Mouse (Mus musculus) intestine, embryonic 16.5 days (tissue): ENCODE data around the gene Glis2. TPM values are rescaled to one million over a fixed set of nuclear protein-coding genes. Genes with fewer than 3 reads are reported as not detected.

Experiments
- ATAC-seq: fragments of 200-750 bp; cut with Nextera tagmentation; 2 replicates; pipeline ENCODE4 v1.8.0; 2017; ENCODE audit warnings: moderate TSS enrichment, moderate library complexity
- H3K27ac ChIP-seq: fragments of 300-500 bp; sonication (generic); 2 replicates; pipeline ENCODE4 v1.5.1; 2014; ENCODE audit warnings: mild to moderate bottlenecking, low read length
- H3K27me3 ChIP-seq: fragments of 300-500 bp; sonication (generic); replicated peaks from 2 replicates; pipeline ENCODE4 v1.6.1; 2014; ENCODE audit warnings: low read length, control low read depth, mixed read lengths; ENCODE audit not compliant: control insufficient read depth, insufficient read depth
- H3K36me3 ChIP-seq: fragments of 300-500 bp; sonication (generic); 2 replicates; pipeline ENCODE4 v1.6.1; 2014; ENCODE audit warnings: low read length, control low read depth; ENCODE audit not compliant: control insufficient read depth, insufficient read depth
- H3K4me1 ChIP-seq: fragments of 300-500 bp; sonication (generic); 2 replicates; pipeline ENCODE4 v1.6.1; 2014; ENCODE audit warnings: low read length, control low read depth, mixed read lengths; ENCODE audit not compliant: control insufficient read depth, insufficient read depth
- H3K4me2 ChIP-seq: fragments of 300-500 bp; sonication (generic); 2 replicates; pipeline ENCODE4 v1.6.1; 2014; ENCODE audit warnings: low read depth, low read length, control low read depth
- H3K4me3 ChIP-seq: fragments of 300-500 bp; sonication (generic); 2 replicates; pipeline ENCODE4 v1.5.1; 2014; ENCODE audit warnings: mild to moderate bottlenecking, low read length
- H3K9ac ChIP-seq: fragments of 300-500 bp; sonication (generic); 2 replicates; pipeline ENCODE4 v1.6.1; 2014; ENCODE audit warnings: low read depth, low read length
- H3K9me3 ChIP-seq: fragments of 300-500 bp; sonication (generic); 2 replicates; pipeline ENCODE4 v1.6.1; 2016; ENCODE audit warnings: low read length, control low read depth; ENCODE audit not compliant: control insufficient read depth
- WGBS: fragments of 180-500 bp; shearing (Covaris S2); extraction: QIAGEN DNeasy Blood & Tissue Kit; methylation state at CpG from one replicate; pipeline ENCODE4 v1.1.7; 2014; 5-methylcytosine and 5-hydroxymethylcytosine counted together
- polyA plus RNA-seq: library from polyadenylated mRNA; unstranded; fragments of >200 nt; fragmentation: Nextera tagmentation; extraction: Ambion mirVana; gene quantifications from 2 replicates; pipeline ENCODE4 v1.2.1, GENCODE M21; 2015

Glis2 gene
- polyA plus RNA-seq, 1 experiment from 2014 or later: 14.5 TPM

- Histone ChIP-seq H3K36me3 (peaks cover 16% of the 10 kb centered on the region; the same call in 1 of the 2 replicates), H3K4me1 (peaks cover 45% of the 10 kb centered on the region), H3K27me3 (no peaks in the 10 kb centered on the region), H3K9ac (no peak overlapping the region; the same call in 1 of the 2 replicates), H3K9me3 (no peaks in the 10 kb centered on the region), H3K4me3 (no peak overlapping the region), H3K27ac (no peak overlapping the region), H3K4me2 (no peak overlapping the region)
- ATAC-seq: no peak
- 60% methylated on average over 13 of the region's 13 CpGs for WGBS
These were observed 53.2 kb downstream of the Glis2 start for GRCm38 (mm10) chr16:4647651-4648141.

DNA sequence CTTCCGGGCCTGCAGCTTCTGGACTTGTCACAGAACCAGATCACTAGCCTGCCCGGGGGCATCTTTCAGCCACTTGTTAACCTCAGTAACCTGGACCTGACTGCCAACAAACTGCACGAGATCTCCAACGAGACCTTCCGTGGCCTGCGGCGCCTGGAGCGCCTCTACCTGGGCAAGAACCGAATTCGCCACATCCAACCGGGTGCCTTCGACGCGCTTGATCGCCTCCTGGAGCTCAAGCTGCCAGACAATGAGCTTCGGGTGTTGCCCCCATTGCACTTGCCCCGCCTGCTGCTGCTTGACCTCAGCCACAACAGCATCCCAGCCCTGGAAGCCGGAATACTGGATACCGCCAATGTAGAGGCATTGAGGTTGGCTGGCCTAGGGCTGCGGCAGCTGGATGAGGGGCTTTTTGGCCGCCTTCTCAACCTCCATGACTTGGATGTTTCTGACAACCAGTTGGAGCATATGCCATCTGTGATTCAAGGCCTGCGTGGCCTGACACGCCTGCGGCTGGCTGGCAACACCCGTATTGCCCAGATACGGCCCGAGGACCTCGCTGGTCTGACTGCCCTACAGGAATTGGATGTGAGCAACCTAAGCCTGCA is 54.0 kb downstream of the Glis2 start:
- ATAC-seq: no peak
- Histone ChIP-seq H3K4me2 (no peak overlapping the region), H3K27ac (no peak overlapping the region), H3K9ac (no peak overlapping the region), H3K4me3 (no peak overlapping the region), H3K27me3 (no peaks in the 10 kb centered on the region), H3K4me1 (peaks cover 42% of the 10 kb centered on the region), H3K36me3 (peaks cover 16% of the 10 kb centered on the region; the same call in 1 of the 2 replicates), H3K9me3 (no peaks in the 10 kb centered on the region)
- 90% methylated on average over 28 of the region's 28 CpGs for WGBS

GRCm38 (mm10) chr16:4649211-4649610 is 54.7 kb downstream of the Glis2 start:
- H3K4me1 ChIP-seq: peaks cover 35% of the 10 kb centered on the region
- WGBS: 80% methylated on average over 5 of the region's 5 CpGs
- no peak overlapping the region for H3K27ac ChIP-seq
- H3K9me3 ChIP-seq: no peaks in the 10 kb centered on the region
- no peak overlapping the region for H3K9ac ChIP-seq
- H3K36me3 ChIP-seq: peaks cover 16% of the 10 kb centered on the region; the same call in 1 of the 2 replicates
- no peaks in the 10 kb centered on the region for H3K27me3 ChIP-seq
- no peak overlapping the region for H3K4me2 ChIP-seq
- no peak overlapping the region for H3K4me3 ChIP-seq
- no peak for ATAC-seq

- H3K36me3 ChIP-seq: peaks cover 16% of the 10 kb centered on the region; the same call in 1 of the 2 replicates
- no peak overlapping the region for H3K9ac ChIP-seq
- H3K4me1 ChIP-seq: peaks cover 36% of the 10 kb centered on the region
- no peak for ATAC-seq
- H3K4me2 ChIP-seq: no peak overlapping the region
- H3K27me3 ChIP-seq: no peaks in the 10 kb centered on the region
- H3K4me3 ChIP-seq: no peak overlapping the region
- H3K27ac ChIP-seq: no peak overlapping the region
- H3K9me3 ChIP-seq: no peaks in the 10 kb centered on the region
- 85% methylated on average over 11 of the region's 11 CpGs for WGBS
These were observed 55.2 kb downstream of the Glis2 start for GRCm38 (mm10) chr16:4649692-4650091.

DNA sequence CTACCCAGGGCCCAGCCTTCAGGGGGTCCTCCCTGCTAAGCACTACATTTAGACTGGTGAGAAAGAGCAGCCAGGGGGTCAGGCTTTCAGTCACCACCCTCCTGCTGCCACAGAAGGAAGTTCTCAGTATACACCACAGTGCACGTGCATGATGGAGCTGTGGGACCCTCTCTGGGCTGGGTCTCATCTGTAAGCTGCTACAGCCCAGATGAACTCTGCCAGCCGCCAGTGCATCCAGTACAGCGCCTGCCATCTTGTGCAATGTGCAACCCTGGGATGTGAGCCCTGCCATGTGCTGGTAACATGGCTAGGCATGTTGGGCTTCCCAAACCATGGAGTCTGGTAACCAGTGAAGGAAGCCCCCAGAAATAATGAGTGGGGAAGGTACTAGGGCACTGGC is 55.6 kb downstream of the Glis2 start:
- Histone ChIP-seq H3K4me3 (no peak overlapping the region), H3K27ac (no peak overlapping the region), H3K4me1 (peaks cover 40% of the 10 kb centered on the region), H3K36me3 (peaks cover 16% of the 10 kb centered on the region; the same call in 1 of the 2 replicates), H3K27me3 (no peaks in the 10 kb centered on the region), H3K4me2 (no peak overlapping the region), H3K9me3 (no peaks in the 10 kb centered on the region), H3K9ac (no peak overlapping the region)
- 84% methylated on average over 3 of the region's 3 CpGs for WGBS
- ATAC-seq: no peak

DNA sequence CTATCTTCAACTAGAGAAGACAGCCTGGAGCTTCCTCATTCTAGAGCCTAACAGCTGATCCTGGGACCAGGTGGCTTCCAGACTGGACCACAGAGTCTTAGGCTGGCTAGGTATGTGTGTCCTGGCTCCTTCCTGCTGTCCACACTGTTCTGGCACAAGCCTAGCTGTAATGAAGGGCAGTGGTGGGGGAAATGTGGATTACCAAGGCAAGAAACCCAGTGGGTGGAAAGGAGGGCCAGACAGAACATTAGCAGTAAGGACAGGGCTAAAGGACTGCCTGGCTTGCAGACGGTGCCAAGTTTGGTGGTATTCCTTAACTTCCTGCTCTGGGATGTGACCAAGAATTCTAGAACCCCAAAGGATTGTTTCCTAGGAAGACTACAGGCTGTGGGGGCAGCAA is 56.6 kb downstream of the Glis2 start:
- H3K36me3 ChIP-seq: peaks cover 16% of the 10 kb centered on the region; the same call in 1 of the 2 replicates
- ATAC-seq: no peak
- H3K9me3 ChIP-seq: no peaks in the 10 kb centered on the region
- H3K4me2 ChIP-seq: no peak overlapping the region
- peaks cover 49% of the 10 kb centered on the region for H3K4me1 ChIP-seq
- 90% methylated on average over 1 of the region's 1 CpGs for WGBS
- H3K9ac ChIP-seq: no peak overlapping the region
- no peak overlapping the region for H3K4me3 ChIP-seq
- no peak overlapping the region; the same call in 1 of the 2 replicates for H3K27ac ChIP-seq
- H3K27me3 ChIP-seq: no peaks in the 10 kb centered on the region

DNA sequence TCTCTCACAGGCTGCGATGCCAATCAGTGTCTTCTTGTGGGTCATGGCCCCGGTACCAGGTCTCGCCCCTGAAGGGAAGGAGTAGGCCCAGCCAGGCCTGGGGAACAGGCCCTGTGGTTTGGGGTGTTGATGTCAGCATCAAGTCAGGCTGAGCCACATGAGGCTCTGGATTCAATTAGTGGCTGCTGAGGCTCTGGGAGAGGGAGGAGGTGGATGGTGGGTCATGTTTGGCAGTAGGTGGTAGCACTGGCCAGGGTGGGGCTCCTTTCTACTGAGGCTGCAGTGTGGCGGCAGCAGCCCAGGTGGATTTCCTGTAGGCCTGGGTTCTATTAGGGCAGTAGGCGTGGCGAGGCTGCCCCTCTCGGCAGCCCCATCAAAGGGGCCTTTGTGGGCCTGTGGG is 57.1 kb downstream of the Glis2 start:
- no peak for ATAC-seq
- Histone ChIP-seq H3K4me1 (peaks cover 50% of the 10 kb centered on the region), H3K4me3 (no peak overlapping the region), H3K4me2 (no peak overlapping the region), H3K9me3 (no peaks in the 10 kb centered on the region), H3K9ac (no peak overlapping the region), H3K27me3 (no peaks in the 10 kb centered on the region), H3K36me3 (peaks cover 16% of the 10 kb centered on the region; the same call in 1 of the 2 replicates), H3K27ac (0 out of 2 replicates have a peak overlapping the region, but pooled peaks have one; percentile 18)
- WGBS: 67% methylated on average over 7 of the region's 7 CpGs

DNA sequence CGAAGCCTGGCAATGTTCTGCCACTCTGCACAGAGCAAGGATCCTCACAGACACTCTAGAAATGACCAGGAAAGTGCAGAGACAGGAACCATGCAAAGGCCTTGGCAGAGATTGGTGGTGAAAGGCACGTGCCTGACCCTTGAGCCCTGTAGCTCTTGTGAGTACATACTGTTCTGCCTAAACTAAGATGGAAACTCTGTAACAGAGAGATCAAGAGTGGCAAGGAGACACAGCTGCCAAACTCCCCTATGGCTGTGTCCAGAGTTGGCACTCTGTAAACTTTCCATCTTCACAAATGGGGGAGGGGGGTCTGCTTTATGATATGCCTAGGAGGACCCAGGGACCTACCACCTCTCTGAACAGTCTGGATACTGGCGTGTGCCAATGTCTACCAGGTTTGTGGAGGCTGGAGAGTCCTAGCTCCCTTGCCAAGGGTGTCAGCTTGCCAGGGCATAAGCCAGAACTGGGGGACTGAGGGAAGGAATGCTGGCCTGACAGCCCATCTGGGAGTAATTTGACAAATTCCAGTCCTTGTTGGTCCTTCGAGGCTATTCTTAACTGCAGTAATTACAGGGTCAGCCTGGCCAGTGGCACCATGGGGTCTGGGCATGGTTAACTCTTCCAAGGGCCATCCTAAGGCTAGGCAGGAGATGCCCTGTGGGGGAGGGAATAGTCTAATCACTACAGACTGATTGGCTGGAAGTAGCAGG is 58.3 kb downstream of the Glis2 start:
- Histone ChIP-seq H3K9ac (no peak overlapping the region), H3K4me2 (no peak overlapping the region), H3K4me3 (no peak overlapping the region), H3K36me3 (peaks cover 16% of the 10 kb centered on the region; the same call in 1 of the 2 replicates), H3K4me1 (peaks cover 45% of the 10 kb centered on the region), H3K9me3 (no peaks in the 10 kb centered on the region), H3K27me3 (no peaks in the 10 kb centered on the region), H3K27ac (no peak overlapping the region)
- 65% methylated on average over 4 of the region's 4 CpGs for WGBS
- ATAC-seq: no peak

- Histone ChIP-seq H3K9ac (peak overlapping the region; percentile 54; the same call in 1 of the 2 replicates), H3K27ac (peak overlapping the region; percentile 72), H3K4me3 (no peak overlapping the region), H3K36me3 (peaks cover 6% of the 10 kb centered on the region; the same call in 1 of the 2 replicates), H3K9me3 (no peaks in the 10 kb centered on the region), H3K27me3 (no peaks in the 10 kb centered on the region), H3K4me2 (no peak overlapping the region), H3K4me1 (peaks cover 55% of the 10 kb centered on the region)
- ATAC-seq: no peak; the same call in none of the 2 replicates
- WGBS: 81% methylated on average over 10 of the region's 10 CpGs
These were observed 60.2 kb downstream of the Glis2 start for GRCm38 (mm10) chr16:4654706-4655105.
